Mouse (Mus musculus) cortical plate, adult 2 months (tissue): ENCODE results near the gene Zfp341. TPM values are rescaled to one million over a fixed set of nuclear protein-coding genes. Genes with fewer than 3 reads are reported as not detected.

Experiments
- H3K27ac ChIP-seq: fragments of 200-500 bp; 2 replicates; pipeline ENCODE4 v1.5.1; 2012; ENCODE audit warnings: low read length, control low read depth, inconsistent platforms; ENCODE audit not compliant: insufficient read depth
- H3K4me1 ChIP-seq: fragments of 200-500 bp; 2 replicates; pipeline ENCODE4 v1.6.1; 2011; ENCODE audit warnings: low read length; ENCODE audit not compliant: control insufficient read depth, insufficient read depth
- H3K4me3 ChIP-seq: fragments of 200-500 bp; 2 replicates; pipeline ENCODE4 v1.5.1; 2011; ENCODE audit warnings: mild to moderate bottlenecking, low read length, control low read depth; ENCODE audit not compliant: insufficient read depth
- CTCF ChIP-seq: fragments of 200-500 bp; IDR thresholded peaks from 2 replicates; pipeline ENCODE4 v1.5.1; 2011; ENCODE audit warnings: mild to moderate bottlenecking, control low read depth, low read length; ENCODE audit not compliant: insufficient read depth; ENCODE audit errors: extremely low read depth
- POLR2A ChIP-seq: fragments of 200-500 bp; IDR thresholded peaks from 2 replicates; pipeline ENCODE4 v1.6.1; 2011; ENCODE audit warnings: mild to moderate bottlenecking, low read length, control low read depth; ENCODE audit not compliant: insufficient read depth; ENCODE audit errors: extremely low read depth
- polyA plus RNA-seq: library from polyadenylated mRNA; depleted of rRNA; stranded (reverse); fragments of >200 nt; gene quantifications from 2 replicates; pipeline ENCODE4 v1.2.3, GENCODE M21; 2012

The Zfp341 gene
- polyA plus RNA-seq, 1 experiment, result 11.4 TPM

DNA sequence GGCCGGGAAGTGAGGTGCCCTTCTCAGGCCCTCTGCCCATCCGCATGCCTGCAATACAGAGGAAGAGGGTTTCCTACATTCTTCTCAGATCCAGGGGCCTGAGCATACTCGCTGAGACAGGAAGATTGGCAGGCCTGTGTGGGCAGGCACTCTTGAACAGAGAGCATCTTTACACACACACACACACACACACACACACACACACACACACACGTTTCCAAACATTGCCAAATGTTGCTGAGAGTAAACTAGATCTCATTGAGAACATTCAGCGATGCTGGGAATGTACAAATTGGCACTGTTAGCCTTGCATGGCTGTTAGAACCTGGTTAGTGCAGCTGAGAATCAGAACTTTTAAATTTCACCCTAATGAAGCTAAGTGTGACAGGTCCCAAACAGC, 17.4 kb downstream of the Zfp341 start:
- H3K4me3 ChIP-seq, result no peak overlapping the region
- H3K4me1 ChIP-seq, result no peaks in the 10 kb centered on the region
- TF ChIP-seq POLR2A (no peak), CTCF (no peak)
- no peak overlapping the region for H3K27ac ChIP-seq

DNA sequence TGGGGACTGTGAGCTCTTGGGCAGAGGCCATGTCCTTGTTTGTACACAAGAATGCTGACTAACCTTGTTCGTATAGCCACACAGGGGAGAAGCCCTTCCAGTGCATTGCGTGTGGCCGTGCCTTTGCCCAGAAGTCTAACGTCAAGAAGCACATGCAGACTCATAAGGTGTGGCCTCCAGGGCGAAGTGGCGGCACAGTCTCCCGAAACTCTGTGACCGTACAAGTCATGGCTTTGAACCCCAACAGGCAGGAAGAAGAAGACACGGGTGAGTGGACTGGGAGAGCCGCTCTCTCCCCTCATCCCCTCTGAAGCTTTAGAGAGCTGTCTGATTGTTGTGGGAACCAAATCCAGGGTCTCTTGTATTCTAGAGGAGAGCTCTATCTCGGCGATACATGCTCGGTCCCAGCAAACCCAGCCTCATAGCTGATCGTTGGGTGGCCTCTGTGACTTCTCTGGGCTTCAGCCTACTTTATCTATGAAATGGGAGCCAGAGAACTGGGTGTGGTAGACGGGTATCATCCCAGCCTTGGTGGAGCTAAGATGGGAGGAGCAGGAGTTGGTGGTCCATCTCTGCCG, 19.2 kb downstream of the Zfp341 start:
- Histone ChIP-seq H3K4me1 (no peaks in the 10 kb centered on the region), H3K27ac (no peak overlapping the region), H3K4me3 (no peak overlapping the region)
- TF ChIP-seq POLR2A (no peak), CTCF (no peak)

DNA sequence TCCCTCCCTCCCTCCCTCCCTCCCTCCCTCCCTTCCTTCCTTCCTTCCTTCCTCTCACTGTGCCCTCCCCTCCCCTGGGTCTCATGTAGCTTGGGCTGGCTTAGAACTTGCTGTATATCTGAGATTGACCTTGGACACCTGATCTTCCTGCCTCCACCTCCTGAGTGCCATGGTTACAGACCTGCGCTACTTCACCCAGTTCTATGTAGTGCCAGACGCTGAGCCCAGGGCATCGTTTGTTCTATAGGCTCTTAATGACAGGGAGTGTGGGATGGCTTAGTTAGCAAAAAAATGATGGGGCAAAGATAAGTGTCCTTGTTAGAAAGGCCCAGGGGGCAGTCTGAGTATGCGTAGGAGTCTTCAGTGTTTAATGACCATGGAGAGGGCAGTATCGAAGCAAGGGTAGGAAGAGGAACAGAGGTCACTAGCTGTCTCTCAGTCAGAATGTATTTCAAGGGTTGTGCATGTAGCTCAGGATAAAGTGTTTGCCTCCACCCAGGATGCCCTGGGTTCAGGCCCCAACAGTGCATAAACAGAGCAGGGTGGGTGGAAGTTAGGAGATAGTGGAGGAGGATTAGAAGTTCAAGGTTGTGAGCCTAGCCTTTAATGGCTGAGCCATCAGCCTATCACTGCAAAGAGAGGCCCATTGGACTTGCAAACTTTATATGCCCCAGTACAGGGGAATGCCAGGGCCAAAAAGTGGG, 20.1 kb downstream of the Zfp341 start:
- Histone ChIP-seq H3K27ac (no peak overlapping the region), H3K4me3 (no peak overlapping the region), H3K4me1 (no peaks in the 10 kb centered on the region)
- no peak for TF ChIP-seq CTCF

DNA sequence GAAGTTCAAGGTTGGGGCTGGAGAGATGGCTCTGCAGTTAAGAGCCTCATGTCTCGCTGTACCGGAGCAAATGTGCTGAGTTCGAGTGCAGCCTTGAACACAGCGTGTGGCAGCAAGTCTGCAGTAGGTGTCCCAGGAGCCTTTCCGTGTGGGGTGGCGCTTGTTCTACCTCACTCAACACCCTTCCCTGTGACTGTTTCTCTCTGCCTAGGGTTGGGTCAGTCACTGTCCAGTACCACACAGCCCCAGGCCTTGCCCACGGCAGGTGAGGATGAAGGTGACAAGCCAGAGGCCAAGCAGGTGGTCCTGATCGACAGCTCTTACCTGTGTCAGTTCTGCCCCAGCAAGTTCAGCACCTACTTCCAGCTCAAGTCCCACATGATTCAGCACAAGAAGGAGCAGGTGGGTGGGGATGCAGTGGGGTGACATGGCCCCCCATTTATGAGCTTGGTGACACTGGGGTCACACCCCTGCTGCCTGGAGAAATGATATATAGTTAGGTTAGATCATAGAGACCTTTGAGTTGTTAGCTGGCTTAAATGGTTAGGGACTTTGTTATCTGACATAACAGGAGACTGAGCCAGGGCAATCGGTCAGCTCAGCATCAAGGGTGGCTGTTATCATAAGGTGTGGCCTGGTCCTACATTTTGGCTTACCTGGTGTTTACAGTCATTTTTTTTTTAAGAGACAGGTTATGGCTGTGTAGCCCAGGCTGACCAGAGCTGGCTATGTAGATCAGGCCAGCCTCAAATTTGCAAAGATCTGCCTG, 21.0 kb downstream of the Zfp341 start:
- Histone ChIP-seq H3K4me1 (no peaks in the 10 kb centered on the region), H3K4me3 (no peak overlapping the region), H3K27ac (no peak overlapping the region)
- no peak for TF ChIP-seq CTCF
- no peak for TF ChIP-seq POLR2A

DNA sequence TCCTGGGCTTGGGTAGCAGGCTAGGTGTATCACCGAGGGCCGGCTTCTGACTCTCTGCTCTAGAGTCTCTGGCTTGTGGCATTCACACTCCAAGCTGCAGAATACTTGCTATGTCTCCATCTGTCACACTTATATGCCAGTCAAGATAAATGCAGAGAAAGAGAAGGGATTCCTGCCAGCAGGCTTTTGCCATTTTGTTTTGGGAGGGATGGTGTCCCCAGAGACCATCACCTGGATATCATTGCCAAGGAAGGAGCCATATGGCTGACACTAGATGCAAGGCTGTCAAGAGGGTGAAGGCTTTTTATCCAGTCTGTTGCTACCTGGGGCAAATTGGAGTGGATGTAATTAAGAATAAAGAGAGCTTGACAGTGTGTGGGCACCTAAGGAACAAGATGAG, 22.7 kb downstream of the Zfp341 start:
- Histone ChIP-seq H3K4me3 (no peak overlapping the region), H3K4me1 (no peaks in the 10 kb centered on the region), H3K27ac (no peak overlapping the region)
- no peak for TF ChIP-seq POLR2A

DNA sequence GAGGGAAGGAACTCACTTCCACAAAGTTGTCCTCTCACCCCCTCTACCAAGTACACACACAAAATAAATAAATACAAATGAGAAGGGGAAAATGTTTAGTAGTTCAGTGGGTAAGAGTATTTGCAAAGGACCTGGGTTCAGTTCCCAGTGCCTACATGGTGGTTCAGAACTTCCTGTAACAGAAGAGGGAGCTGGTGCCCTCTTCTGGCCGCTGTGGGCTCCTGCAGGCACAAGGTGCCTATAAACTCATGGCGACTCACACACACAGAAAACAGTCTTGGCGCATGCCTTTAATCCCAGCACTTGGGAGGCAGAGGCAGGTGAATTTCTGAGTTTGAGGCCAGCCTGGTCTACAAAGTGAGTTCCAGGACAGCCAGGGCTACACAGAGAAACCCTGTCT, 25.4 kb downstream of the Zfp341 start:
- no peak overlapping the region for H3K27ac ChIP-seq
- H3K4me3 ChIP-seq, result no peak overlapping the region
- TF ChIP-seq POLR2A (no peak), CTCF (0 out of 2 replicates have a peak, but pooled peaks have one; percentile 3)
- no peaks in the 10 kb centered on the region for H3K4me1 ChIP-seq

DNA sequence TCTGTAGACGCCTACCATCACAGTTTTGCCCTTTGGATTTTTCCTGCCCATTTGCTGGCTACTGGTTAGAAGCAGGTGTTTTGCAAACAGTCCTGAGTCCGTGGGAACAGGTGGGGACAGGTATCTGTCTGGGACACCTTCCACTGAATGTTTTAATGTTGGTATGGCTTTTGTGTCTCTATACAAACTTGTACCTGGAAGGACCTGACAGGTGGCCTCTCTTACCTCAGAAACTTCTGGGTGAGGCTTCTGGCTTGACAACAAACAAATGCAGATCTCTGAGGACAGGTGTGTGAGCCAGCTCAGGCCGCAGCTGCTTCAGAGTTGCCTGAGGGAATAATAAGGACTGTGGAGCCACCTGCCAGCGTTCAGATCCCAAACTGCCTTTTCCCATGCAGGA, 26.0 kb downstream of the Zfp341 start:
- H3K27ac ChIP-seq, result no peak overlapping the region
- H3K4me3 ChIP-seq, result no peak overlapping the region
- TF ChIP-seq POLR2A (no peak), CTCF (no peak)
- no peaks in the 10 kb centered on the region for H3K4me1 ChIP-seq

DNA sequence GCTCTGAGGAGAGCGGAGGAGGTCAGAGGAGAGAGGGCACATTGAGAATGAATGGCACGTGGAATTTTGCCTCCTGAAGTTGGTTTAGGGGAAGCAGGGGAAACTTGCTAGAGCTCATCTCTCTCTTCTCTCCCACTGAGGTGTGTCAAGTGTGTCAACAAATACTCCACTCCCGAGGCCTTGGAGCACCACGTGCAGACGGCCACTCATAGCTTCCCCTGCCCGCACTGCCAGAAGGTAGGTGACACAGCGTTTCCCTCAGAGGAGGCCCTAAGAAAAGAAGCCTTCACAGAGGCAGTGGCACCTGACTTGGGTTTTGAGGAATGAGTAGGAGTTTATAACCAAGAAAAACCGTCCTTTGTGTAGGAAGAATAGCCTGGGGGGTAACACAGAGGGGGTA, 28.1 kb downstream of the Zfp341 start:
- TF ChIP-seq CTCF, result no peak
- no peak overlapping the region for H3K4me3 ChIP-seq
- no peak overlapping the region for H3K27ac ChIP-seq
- no peaks in the 10 kb centered on the region for H3K4me1 ChIP-seq

DNA sequence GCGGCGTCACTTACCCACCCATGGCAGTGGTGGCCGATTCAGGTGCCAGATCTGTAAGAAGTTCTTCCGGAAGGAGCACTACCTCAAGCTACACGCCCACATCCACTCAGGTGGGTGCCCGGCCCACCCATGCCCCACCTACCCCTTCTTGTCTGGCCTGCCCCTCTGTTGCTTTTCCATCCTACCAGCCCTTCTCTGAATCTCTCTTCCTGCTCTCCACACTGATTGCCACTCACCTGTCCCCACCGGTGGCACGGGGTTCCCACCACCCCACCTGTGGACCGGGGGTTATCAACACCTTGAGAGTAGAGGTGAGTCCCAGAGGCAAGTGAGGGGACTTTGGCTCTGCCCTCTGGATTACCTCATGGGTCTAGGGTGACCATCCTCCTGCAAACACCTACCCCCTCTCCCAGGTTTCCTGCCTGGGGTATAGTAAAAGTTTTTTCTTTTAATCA, 28.9 kb downstream of the Zfp341 start:
- no peak overlapping the region for H3K4me3 ChIP-seq
- no peak for TF ChIP-seq POLR2A
- TF ChIP-seq CTCF, result no peak
- no peak overlapping the region for H3K27ac ChIP-seq
- no peaks in the 10 kb centered on the region for H3K4me1 ChIP-seq

DNA sequence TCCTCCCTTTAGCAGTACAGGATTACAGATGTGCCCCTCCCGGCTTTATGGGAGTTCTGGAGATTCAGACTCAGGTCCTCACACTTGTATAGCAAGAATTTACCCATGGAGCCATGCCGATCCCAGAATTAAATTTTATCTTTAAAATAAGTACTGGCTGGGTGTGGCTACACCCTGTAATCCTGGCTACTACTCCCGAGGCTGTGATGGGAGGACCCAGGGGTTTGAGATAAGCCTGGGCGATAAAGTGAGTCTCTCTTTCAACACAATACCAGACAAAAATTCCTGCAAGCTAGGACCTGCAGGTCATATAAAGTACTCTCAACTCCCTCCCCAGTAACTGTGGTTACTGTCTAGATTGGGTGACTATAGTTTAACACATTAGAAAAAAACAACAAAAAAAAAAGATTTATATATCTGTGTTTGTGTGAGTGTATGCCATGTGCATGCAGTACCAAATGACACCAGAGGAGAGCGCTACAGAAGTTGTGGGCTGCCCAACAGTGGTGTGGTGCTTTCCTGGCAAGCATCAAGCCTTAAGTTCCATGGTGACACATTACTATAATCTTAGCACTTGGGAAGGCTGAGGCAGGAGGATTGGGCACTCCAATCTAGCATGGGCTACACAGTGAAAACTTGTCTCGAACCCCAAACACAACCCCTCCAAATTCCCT, 29.8 kb downstream of the Zfp341 start:
- H3K4me1 ChIP-seq, result no peaks in the 10 kb centered on the region
- H3K27ac ChIP-seq, result no peak overlapping the region
- H3K4me3 ChIP-seq, result no peak overlapping the region
- TF ChIP-seq POLR2A (no peak), CTCF (no peak)
